Mouse (Mus musculus) heart, adult 2 months (tissue): ENCODE measurements around the gene Igfbp4. TPM values are rescaled to one million over a fixed set of nuclear protein-coding genes. Genes with fewer than 3 reads are reported as not detected.

Source experiments
- DNase-seq, 2 experiments: peaks; one replicate each; pipeline ENCODE4 v3.0.0; 2021
- H3K27ac ChIP-seq: fragments of 200-600 bp; 2 replicates; pipeline ENCODE4 v1.8.1; 2022
- H3K27me3 ChIP-seq: fragments of 200-500 bp; 2 replicates; pipeline ENCODE4 v1.6.1; 2012; ENCODE audit warnings: mild to moderate bottlenecking, low read length, inconsistent platforms, mixed read lengths; ENCODE audit not compliant: control insufficient read depth, insufficient read depth
- H3K36me3 ChIP-seq: fragments of 200-500 bp; 2 replicates; pipeline ENCODE4 v1.6.1; 2012; ENCODE audit warnings: low read length, inconsistent platforms; ENCODE audit not compliant: control insufficient read depth, insufficient read depth
- H3K4me1 ChIP-seq: fragments of 200-500 bp; 2 replicates; pipeline ENCODE4 v1.6.1; 2011; ENCODE audit warnings: low read length; ENCODE audit not compliant: control insufficient read depth, insufficient read depth
- H3K4me3 ChIP-seq: fragments of 200-600 bp; 2 replicates; pipeline ENCODE4 v1.8.1; 2022
- H3K79me2 ChIP-seq: fragments of 200-500 bp; replicated peaks from 2 replicates; pipeline ENCODE4 v1.6.1; 2012; ENCODE audit warnings: mild to moderate bottlenecking, inconsistent platforms, low read length, moderate library complexity, mixed read lengths; ENCODE audit not compliant: control insufficient read depth, insufficient read depth
- H3K9ac ChIP-seq: fragments of 200-500 bp; 2 replicates; pipeline ENCODE4 v1.6.1; 2012; ENCODE audit warnings: low read depth, mild to moderate bottlenecking, control low read depth, inconsistent platforms, low read length, mixed read lengths
- CTCF ChIP-seq: fragments of 200-600 bp; IDR thresholded peaks from 2 replicates; pipeline ENCODE4 v1.8.1; 2022; ENCODE audit warnings: antibody characterized with exemption, mild to moderate bottlenecking, moderate library complexity
- EP300 ChIP-seq: fragments of 200-500 bp; IDR thresholded peaks from 2 replicates; pipeline ENCODE4 v1.6.1; 2011; ENCODE audit warnings: low read depth, low read length, control low read depth; ENCODE audit not compliant: insufficient read depth
- POLR2A ChIP-seq: fragments of 200-500 bp; IDR thresholded peaks from 2 replicates; pipeline ENCODE4 v1.6.1; 2011; ENCODE audit warnings: mild to moderate bottlenecking, low read depth, low read length, control low read depth; ENCODE audit not compliant: insufficient read depth
- WGBS: fragments of 180-500 bp; shearing (Covaris S2); methylation state at CpG from one replicate; pipeline ENCODE4 v1.1.7; 2018; 5-methylcytosine and 5-hydroxymethylcytosine counted together
- intact Hi-C: fragments of 180-260 bp; cut with DNase I; formaldehyde crosslinking; loops from one replicate; pipeline ENCODE4 v1.15.1; 2025
- polyA plus RNA-seq: library from polyadenylated mRNA; depleted of rRNA; stranded (reverse); fragments of >200 nt; gene quantifications from 2 replicates; pipeline ENCODE4 v1.2.3, GENCODE M21; 2012
- total RNA-seq, 2 experiments: library from RNA; stranded (reverse); gene quantifications; 2 replicates each; pipeline ENCODE4 v1.2.3; 2021

Gene Igfbp4
- total and polyA plus RNA-seq, 3 experiments: 81.8 to 163 (median 84.2) TPM

DNA sequence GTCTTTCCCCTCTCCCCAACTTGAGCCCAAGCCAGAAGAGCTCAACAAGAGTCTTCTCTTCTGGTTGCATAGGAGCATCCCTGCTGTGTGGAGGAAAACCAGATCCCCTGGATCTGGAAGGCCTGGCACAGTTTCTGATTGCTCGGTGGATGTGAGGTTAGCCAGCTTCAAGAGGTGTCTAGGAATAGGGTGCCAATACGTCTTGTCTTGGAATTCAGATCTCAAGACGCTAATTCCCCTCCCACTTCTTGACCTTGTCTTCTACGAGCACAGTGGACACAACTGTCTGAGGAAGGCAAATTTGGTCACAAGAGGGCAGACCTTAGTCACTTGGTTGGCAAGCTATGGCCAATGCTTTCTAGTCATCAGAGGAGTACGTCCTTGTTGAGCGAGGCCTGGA, 2.6 kb downstream of the Igfbp4 start:
- H3K9ac ChIP-seq: no peak overlapping the region
- peaks cover 20% of the 10 kb centered on the region for H3K4me1 ChIP-seq
- H3K4me3 ChIP-seq: no peak overlapping the region
- intact Hi-C loops: loop anchor here (5.0 kb wide), 1 partner anchor 121 kb away; no protein-coding TSS in a partner anchor
- WGBS: 43% methylated on average over 6 of the region's 6 CpGs
- peak overlapping the region; percentile 53 for H3K27ac ChIP-seq
- TF ChIP-seq CTCF: peak; percentile 39
- no peak for TF ChIP-seq POLR2A
- no peak for TF ChIP-seq EP300
- no peaks in the 10 kb centered on the region for H3K36me3 ChIP-seq
- peak in 1 of 2 experiments; percentile 27 for DNase-seq
- H3K27me3 ChIP-seq: no peaks in the 10 kb centered on the region
- no peaks in the 10 kb centered on the region for H3K79me2 ChIP-seq

DNA sequence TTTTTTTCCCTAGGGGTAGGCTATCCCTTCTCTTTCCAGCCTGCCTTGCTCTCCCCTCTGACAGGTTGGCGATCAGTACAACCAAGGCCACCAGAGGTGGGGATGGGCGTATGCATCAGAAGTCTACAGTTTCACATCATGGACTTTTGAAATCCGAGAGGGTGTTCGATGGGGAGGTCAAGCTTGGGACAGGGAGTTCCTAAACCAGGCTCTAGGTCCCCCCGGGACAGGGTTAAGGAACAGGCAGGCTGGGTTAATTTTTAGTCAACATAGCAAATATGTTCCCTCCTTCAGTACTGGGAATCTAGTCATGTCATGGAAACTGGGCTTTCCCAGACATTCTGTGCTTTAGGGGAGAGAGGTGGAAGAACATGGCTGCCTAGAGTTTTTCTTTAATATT, 3.3 kb downstream of the Igfbp4 start:
- H3K4me3 ChIP-seq: no peak overlapping the region
- intact Hi-C loops: loop anchor here (5.0 kb wide), 1 partner anchor 122 kb away; no protein-coding TSS in a partner anchor
- WGBS: 72% methylated on average over 5 of the region's 5 CpGs

DNA sequence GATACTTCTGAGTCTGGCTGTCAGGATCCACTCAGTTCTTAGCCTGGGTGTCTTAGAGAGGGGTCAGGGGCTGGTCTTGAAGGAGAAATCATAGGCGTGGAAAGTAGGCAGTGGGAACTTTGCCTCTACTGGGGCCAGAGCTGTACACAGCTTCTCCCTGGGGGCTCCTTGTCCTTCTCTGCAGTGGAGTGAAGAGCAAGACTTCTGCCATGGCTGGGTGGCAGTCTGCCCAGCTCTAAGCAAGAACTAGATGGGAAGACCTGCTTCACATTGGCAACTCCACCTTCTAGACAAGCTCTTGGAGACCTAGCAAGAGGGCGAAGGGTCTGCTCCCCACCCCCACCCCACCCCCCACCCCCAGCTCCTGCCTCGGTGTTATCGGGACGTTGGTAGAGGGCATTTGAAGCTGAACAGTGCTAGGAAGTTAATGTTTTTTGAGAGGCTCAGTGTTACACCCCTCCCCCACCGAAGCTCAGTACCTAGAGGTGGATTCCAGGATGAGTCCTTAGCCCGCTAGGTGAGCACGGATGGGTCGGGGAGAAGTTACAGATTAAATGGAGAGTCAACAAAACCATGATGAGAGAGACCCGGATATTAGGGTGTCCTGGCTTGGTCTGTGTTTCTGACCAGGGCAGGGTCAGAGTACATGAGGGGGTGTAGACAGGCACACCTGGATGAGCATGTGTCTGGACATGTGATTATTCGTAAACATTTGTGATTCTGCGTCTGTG, 4.3 kb downstream of the Igfbp4 start:
- TF ChIP-seq EP300 (no peak), CTCF (no peak), POLR2A (no peak)
- Histone ChIP-seq H3K36me3 (no peaks in the 10 kb centered on the region), H3K9ac (no peak overlapping the region), H3K4me3 (no peak overlapping the region), H3K27ac (peak overlapping the region; percentile 53), H3K4me1 (peaks cover 19% of the 10 kb centered on the region), H3K27me3 (no peaks in the 10 kb centered on the region), H3K79me2 (no peaks in the 10 kb centered on the region)
- intact Hi-C loops: no loop called here
- 71% methylated on average over 12 of the region's 12 CpGs for WGBS
- DNase-seq: no peak

More for the DNA sequence above, 3.3 kb downstream of the Igfbp4 start:
- H3K27ac ChIP-seq: peak overlapping the region; percentile 53
- no peak for TF ChIP-seq CTCF
- TF ChIP-seq POLR2A: no peak
- no peak for TF ChIP-seq EP300
- DNase-seq: no peak
- no peak overlapping the region for H3K9ac ChIP-seq
- no peaks in the 10 kb centered on the region for H3K27me3 ChIP-seq
- H3K79me2 ChIP-seq: no peaks in the 10 kb centered on the region
- no peaks in the 10 kb centered on the region for H3K36me3 ChIP-seq
- peaks cover 20% of the 10 kb centered on the region for H3K4me1 ChIP-seq

- Histone ChIP-seq H3K79me2 (no peaks in the 10 kb centered on the region), H3K27ac (peak overlapping the region; percentile 75), H3K27me3 (no peaks in the 10 kb centered on the region), H3K4me1 (peaks cover 18% of the 10 kb centered on the region), H3K36me3 (no peaks in the 10 kb centered on the region), H3K4me3 (no peak overlapping the region), H3K9ac (no peak overlapping the region)
- DNase-seq: peak; percentile 83 to 91
- intact Hi-C loops: no loop called here
- WGBS: 9% methylated on average over 5 of the region's 5 CpGs
- TF ChIP-seq CTCF (no peak), EP300 (peak; percentile 82)
These were observed 6.1 kb downstream of the Igfbp4 start for GRCm38 (mm10) chr11:99047120-99047519.

DNA sequence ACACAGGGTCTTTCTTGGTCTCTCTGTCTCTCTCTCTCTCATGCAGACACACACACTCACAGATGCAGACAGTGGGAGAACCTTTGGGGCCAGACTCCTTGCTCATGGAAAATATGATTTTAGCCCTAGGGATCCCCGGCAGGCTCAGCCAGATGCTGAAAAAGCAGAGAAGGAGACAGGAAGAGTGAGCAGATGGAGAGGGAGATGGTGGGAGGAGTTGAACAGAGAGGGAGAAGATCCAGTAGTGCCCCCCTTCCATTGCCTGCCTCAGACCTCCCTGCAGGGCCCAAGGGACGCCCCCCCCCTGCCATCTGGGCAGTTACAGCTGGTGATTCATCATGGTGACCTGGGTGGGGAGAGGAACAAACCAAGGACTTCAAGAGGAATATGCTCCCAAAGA, 6.6 kb downstream of the Igfbp4 start:
- 55% methylated on average over 2 of the region's 2 CpGs for WGBS
- Histone ChIP-seq H3K4me3 (no peak overlapping the region), H3K4me1 (peaks cover 17% of the 10 kb centered on the region)

GRCm38 (mm10) chr11:99055143-99055542, 14.1 kb downstream of the Igfbp4 start:
- Histone ChIP-seq H3K4me3 (no peak overlapping the region), H3K27me3 (no peaks in the 10 kb centered on the region), H3K36me3 (no peaks in the 10 kb centered on the region), H3K4me1 (no peaks in the 10 kb centered on the region; the same call in 1 of the 2 replicates), H3K27ac (no peak overlapping the region; the same call in 1 of the 2 replicates), H3K9ac (no peak overlapping the region), H3K79me2 (no peaks in the 10 kb centered on the region)
- intact Hi-C loops: no loop called here
- 46% methylated on average over 4 of the region's 4 CpGs for WGBS
- TF ChIP-seq POLR2A (no peak), CTCF (no peak), EP300 (no peak)
- no peak for DNase-seq

More for the DNA sequence above, 6.6 kb downstream of the Igfbp4 start:
- no peak for TF ChIP-seq CTCF
- no peak for TF ChIP-seq EP300
- no peak for TF ChIP-seq POLR2A
- Histone ChIP-seq H3K9ac (no peak overlapping the region), H3K27me3 (no peaks in the 10 kb centered on the region), H3K27ac (peak overlapping the region; percentile 75), H3K36me3 (no peaks in the 10 kb centered on the region), H3K79me2 (no peaks in the 10 kb centered on the region)
- intact Hi-C loops: no loop called here
- DNase-seq: peak in 1 of 2 experiments; percentile 46
